Mouse (Mus musculus): ENCODE data around the gene Noct. TPM values are rescaled to one million over a fixed set of nuclear protein-coding genes. Genes with fewer than 3 reads are reported as not detected.

Noct gene
- polyA plus RNA-seq, 1 experiment from 2014 or later, result 9.7 TPM

DNA sequence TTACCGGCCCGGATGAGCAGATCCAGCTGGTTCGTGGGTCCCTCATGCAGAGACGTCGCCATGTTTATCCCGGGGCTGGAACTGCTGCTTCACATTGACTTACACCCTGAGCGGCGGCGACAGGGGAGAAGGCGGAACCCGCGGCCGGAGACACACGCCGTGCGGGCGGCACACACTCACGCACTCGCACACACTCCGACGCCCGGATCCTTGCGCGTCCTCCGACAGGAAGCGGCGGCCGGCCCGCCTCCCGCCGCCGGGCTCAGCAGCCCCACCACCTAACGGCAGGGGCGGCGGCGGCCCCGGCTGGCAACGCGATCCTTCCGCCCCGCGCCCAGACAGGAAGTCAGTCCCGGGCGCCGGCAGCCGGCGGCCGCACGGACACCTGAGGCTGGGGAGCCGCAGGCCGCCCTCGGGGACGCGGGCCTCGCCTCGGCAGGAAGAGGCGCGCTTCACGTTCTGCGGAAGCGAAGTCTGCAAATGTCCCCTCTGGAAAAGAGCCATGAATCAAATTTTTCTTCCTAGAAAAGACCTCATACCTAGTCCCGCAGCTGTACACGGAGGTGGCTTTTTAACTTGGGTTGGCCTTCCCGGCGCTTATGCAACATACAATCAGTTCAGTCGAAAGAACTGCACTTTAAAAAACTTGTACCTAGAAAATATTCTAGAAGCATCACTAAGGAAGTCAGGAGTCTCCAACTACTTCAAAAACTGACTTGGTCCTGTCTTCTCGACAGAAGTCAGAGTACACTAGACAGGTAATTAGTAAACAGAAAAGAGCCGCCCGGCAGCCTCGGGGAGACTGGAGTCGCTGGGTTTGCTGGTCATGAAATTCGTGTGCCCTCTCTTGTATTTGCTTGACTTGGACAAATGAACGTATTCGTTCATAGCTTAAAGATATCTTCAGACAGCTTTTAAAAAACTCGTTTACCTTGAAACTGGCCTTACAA lies 53.2 kb downstream of the Noct start:
- peak overlapping the region; percentile 100 for H3K27ac ChIP-seq
- H3K9ac ChIP-seq, result peak overlapping the region; percentile 99
- peak overlapping the region; percentile 82 for H3K4me2 ChIP-seq
- H3K4me1 ChIP-seq (replicated peaks), result peaks cover 12% of the 10 kb centered on the region
- no peaks in the 10 kb centered on the region for H3K36me3 ChIP-seq
- peak overlapping the region; percentile 99 for H3K4me3 ChIP-seq
- H3K27me3 ChIP-seq, result no peaks in the 10 kb centered on the region
- under 1% methylated on average over 75 of the region's 75 CpGs for WGBS
- H3K9me3 ChIP-seq (replicated peaks), result no peaks in the 10 kb centered on the region
- peak; percentile 51 for ATAC-seq (replicated peaks; ENCODE audit: insufficient number of reproducible peaks, insufficient read depth, low FRiP score, low read depth)

DNA sequence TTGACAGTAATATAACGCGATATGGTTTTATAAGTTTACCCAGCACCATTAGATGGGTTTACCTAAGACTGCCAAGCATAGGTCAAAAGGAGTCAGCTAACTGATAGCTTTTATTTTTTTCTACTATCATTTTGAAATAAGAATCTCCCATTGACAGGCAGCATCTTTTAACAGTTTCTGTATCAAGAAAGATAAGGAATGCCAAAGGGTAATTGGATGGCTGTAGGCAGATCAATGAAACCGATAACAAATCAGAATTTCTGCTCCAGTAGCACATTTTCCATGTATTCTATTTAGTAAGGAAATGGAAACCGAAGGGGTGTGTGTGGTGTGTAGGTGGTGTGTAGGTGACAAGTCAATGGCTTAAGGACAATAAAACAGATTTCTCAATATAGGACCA lies 54.2 kb downstream of the Noct start:
- Histone ChIP-seq H3K4me2 (no peak overlapping the region), H3K9me3 (replicated peaks) (no peaks in the 10 kb centered on the region), H3K4me1 (replicated peaks) (peaks cover 12% of the 10 kb centered on the region), H3K4me3 (no peak overlapping the region), H3K9ac (0 out of 2 replicates have a peak overlapping the region, but pooled peaks have one; percentile 33), H3K27ac (0 out of 2 replicates have a peak overlapping the region, but pooled peaks have one; percentile 24), H3K36me3 (no peaks in the 10 kb centered on the region), H3K27me3 (no peaks in the 10 kb centered on the region)
- 71% methylated on average over 4 of the region's 4 CpGs for WGBS
- ATAC-seq (replicated peaks; ENCODE audit: insufficient number of reproducible peaks, insufficient read depth, low FRiP score, low read depth), result no peak

DNA sequence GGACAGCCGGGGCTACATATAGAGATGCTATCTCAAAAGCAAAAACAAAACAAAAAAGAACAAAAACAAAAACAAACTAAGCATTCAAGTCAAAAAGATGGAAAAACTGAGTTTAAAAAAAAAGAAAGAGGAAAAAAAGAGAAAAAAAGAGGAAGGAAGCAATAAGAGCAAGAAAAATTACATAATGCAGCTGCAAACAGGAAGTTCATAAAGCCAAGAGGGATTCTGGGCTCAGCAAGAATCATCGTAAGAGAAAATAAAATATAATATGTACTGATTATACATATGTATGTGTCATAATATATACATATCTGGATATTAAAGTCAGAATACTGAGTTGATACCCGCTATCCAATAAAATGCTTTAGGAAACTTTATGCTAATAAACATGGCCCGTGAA lies 57.5 kb downstream of the Noct start:
- peaks cover 9% of the 10 kb centered on the region for H3K4me1 ChIP-seq (replicated peaks)
- H3K27ac ChIP-seq, result no peak overlapping the region
- WGBS, result 88% methylated on average over 4 of the region's 4 CpGs
- no peak overlapping the region for H3K9ac ChIP-seq
- H3K9me3 ChIP-seq (replicated peaks), result no peaks in the 10 kb centered on the region
- H3K4me3 ChIP-seq, result no peak overlapping the region
- no peaks in the 10 kb centered on the region for H3K36me3 ChIP-seq
- ATAC-seq (replicated peaks; ENCODE audit: insufficient number of reproducible peaks, insufficient read depth, low FRiP score, low read depth), result no peak
- H3K4me2 ChIP-seq, result no peak overlapping the region
- no peaks in the 10 kb centered on the region for H3K27me3 ChIP-seq

DNA sequence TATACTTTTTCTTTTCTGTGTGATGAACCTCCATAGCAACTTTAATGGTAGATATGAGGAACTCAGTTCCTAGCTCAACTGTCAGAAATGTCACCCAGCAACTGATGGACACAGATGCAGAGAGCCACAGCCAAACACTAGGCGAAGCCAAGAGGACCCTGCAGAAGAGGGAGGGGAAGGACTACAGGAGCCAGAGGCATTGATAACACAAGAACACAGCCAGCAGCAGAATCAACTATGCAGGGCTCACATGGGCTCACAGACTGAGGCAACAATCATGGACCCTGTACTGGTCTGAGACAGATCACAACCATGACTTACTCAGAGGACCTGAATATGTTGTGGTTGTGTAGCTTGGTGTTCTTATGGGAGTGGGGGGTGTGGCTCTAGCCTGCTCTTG lies 60.1 kb downstream of the Noct start:
- 26% methylated on average over 1 of the region's 1 CpGs for WGBS
- no peaks in the 10 kb centered on the region for H3K9me3 ChIP-seq (replicated peaks)
- H3K4me2 ChIP-seq, result no peak overlapping the region
- peaks cover 7% of the 10 kb centered on the region for H3K4me1 ChIP-seq (replicated peaks)
- H3K36me3 ChIP-seq, result no peaks in the 10 kb centered on the region
- no peak; the same call in 1 of the 2 replicates for ATAC-seq (replicated peaks; ENCODE audit: insufficient number of reproducible peaks, insufficient read depth, low FRiP score, low read depth)
- no peak overlapping the region for H3K4me3 ChIP-seq
- H3K9ac ChIP-seq, result no peak overlapping the region
- peak overlapping the region; percentile 26; the same call in 1 of the 2 replicates for H3K27ac ChIP-seq
- H3K27me3 ChIP-seq, result no peaks in the 10 kb centered on the region

DNA sequence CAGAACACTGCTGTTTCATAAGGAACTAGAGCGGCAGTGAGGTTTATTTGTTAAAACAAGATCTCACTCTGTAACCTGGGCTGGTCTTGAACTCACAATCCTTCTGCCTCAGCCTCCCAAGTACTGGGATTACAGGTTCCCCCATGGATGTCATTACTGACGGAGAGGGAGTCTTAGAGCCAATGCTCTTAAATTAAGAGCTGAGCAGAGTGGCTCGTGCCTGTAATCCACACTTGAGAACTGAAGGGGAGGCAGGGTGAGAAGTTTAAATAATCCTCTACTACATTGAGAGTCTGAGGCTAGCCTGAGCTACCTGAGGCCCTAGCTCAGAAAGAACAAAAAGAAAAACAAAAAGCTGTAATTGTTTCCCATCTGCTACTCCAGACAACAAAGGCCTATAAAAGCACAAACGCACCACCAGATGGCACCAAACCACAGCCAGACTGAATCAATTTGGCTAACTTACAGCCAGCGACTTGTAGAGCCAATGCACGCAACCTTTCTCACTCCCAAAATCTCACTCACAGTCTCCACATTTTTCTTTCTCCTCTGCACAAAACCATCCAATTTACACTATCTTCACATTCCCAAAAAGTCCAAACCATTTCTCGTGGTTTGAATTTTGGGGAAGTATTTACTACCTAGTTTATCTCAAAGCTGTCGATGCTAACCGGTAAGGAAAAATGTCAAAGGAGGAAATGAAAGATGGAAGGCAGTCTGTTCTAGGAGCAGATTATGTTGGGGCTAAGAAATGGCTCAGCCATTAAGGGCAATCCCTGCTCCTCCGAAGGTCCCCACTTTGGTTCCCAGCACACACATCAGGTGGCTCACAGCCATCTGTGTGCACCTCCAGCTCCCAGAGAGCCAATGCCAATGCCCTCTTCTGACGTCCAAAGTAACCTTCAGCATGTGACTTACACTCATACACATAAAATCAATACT lies 64.9 kb downstream of the Noct start:
- no peak for ATAC-seq (replicated peaks; ENCODE audit: insufficient number of reproducible peaks, insufficient read depth, low FRiP score, low read depth)

DNA sequence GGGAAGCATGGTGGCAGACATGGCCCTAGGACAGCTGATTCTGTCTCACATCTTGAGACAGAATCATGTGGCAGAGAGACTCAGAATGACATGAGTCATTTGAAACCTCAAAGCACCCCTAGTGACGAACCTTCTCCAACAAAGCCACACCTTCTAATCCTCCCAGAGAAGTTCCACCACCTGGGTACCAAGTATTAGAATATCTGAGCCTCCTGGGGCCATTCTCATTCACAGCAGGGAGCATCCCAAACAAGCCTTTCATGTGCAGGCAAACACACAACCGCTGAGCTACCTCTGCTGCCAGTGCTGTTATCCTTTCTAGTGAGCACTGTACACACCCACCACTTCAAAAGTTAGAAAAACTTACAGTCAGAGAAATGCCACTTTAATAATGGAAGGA lies 70.0 kb downstream of the Noct start:
- no peaks in the 10 kb centered on the region for H3K27me3 ChIP-seq

More for the DNA sequence above, 64.9 kb downstream of the Noct start:
- Histone ChIP-seq H3K9me3 (replicated peaks) (no peaks in the 10 kb centered on the region), H3K27ac (no peak overlapping the region), H3K4me3 (no peak overlapping the region), H3K36me3 (no peaks in the 10 kb centered on the region; the same call in 1 of the 2 replicates), H3K9ac (no peak overlapping the region), H3K4me2 (no peak overlapping the region), H3K27me3 (no peaks in the 10 kb centered on the region), H3K4me1 (replicated peaks) (peaks cover 9% of the 10 kb centered on the region)
- 51% methylated on average over 11 of the region's 11 CpGs for WGBS

DNA sequence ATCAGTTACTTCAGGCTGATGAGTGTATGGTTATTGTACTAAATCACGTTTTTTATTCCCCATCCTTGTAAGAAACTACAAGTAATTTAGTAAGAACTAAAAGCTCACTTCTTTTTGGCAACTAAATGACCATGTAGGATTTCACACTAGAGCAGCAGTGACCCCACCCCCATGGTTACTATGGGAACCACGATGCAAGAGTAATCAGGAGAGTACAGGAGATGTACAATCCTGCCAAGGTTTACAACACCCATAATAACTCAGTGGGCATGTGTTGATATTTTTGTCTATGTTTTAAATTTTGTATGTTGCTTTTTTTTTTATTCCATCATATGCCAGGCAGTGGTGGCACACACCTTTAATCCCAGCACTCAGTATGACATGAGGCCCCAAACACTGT lies 71.0 kb downstream of the Noct start:
- H3K4me2 ChIP-seq, result no peak overlapping the region
- 69% methylated on average over 2 of the region's 2 CpGs for WGBS
- no peaks in the 10 kb centered on the region; the same call in 1 of the 2 replicates for H3K36me3 ChIP-seq
- no peaks in the 10 kb centered on the region for H3K4me1 ChIP-seq (replicated peaks)
- no peak overlapping the region for H3K27ac ChIP-seq
- no peak overlapping the region for H3K9ac ChIP-seq
- H3K9me3 ChIP-seq (replicated peaks), result no peaks in the 10 kb centered on the region
- no peaks in the 10 kb centered on the region for H3K27me3 ChIP-seq
- ATAC-seq (replicated peaks; ENCODE audit: insufficient number of reproducible peaks, insufficient read depth, low FRiP score, low read depth), result no peak
- H3K4me3 ChIP-seq, result no peak overlapping the region

More for the DNA sequence above, 70.0 kb downstream of the Noct start:
- Histone ChIP-seq H3K36me3 (no peaks in the 10 kb centered on the region; the same call in 1 of the 2 replicates), H3K27ac (no peak overlapping the region), H3K4me3 (no peak overlapping the region), H3K4me1 (replicated peaks) (0 out of 2 replicates have a peak, but pooled peaks cover 3% of the 10 kb centered on the region), H3K4me2 (no peak overlapping the region), H3K9ac (no peak overlapping the region), H3K9me3 (replicated peaks) (no peaks in the 10 kb centered on the region)
- WGBS, result 59% methylated on average over 2 of the region's 2 CpGs
- ATAC-seq (replicated peaks; ENCODE audit: insufficient number of reproducible peaks, insufficient read depth, low FRiP score, low read depth), result no peak

DNA sequence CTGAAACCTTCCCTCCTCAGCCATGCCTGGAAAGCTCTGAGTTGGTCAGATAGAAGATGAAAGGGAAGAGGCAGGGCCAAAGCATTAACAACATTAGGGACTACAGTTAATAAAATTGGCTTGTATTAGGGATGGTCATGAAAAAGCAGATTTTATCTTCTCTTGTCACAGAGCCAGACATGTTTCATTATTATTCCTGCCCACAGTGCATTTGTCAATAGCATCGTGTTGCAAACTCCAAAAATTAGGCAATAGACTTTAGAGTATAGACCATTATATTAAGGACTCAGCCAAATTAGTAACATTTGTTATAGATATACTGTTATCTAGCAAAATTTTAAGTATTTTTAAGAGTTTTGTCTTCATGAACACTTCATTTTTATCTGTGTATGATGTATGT lies 72.5 kb downstream of the Noct start:
- H3K36me3 ChIP-seq, result no peaks in the 10 kb centered on the region; the same call in 1 of the 2 replicates
- H3K9ac ChIP-seq, result no peak overlapping the region
- H3K9me3 ChIP-seq (replicated peaks), result no peaks in the 10 kb centered on the region
- no peak for ATAC-seq (replicated peaks; ENCODE audit: insufficient number of reproducible peaks, insufficient read depth, low FRiP score, low read depth)
- H3K4me3 ChIP-seq, result no peak overlapping the region
- WGBS, result 71% methylated on average over 1 of the region's 1 CpGs
- no peak overlapping the region for H3K27ac ChIP-seq
- H3K4me2 ChIP-seq, result no peak overlapping the region
- no peaks in the 10 kb centered on the region for H3K4me1 ChIP-seq (replicated peaks)
- no peaks in the 10 kb centered on the region for H3K27me3 ChIP-seq

Small RNA genes lying within 50 kb of the gene (microRNA-seq; reads per million reads assigned to microRNA genes)
- gene Gm24282, result not detected

Other genes with a start within 250 kb of the Noct start
- 51.3 and 55.4 TPM in 2 replicates for gene Elf2, start 116.2 kb downstream of the Noct start, polyA plus RNA-seq (2015; fragmentation: Nextera tagmentation; extraction: Ambion mirVana)
- 6.9 and 9.5 TPM in 2 replicates for gene Mgarp, start 172.3 kb downstream of the Noct start, polyA plus RNA-seq (2015; fragmentation: Nextera tagmentation; extraction: Ambion mirVana)
- gene Ndufc1, start 184.5 kb downstream of the Noct start, polyA plus RNA-seq (2015; fragmentation: Nextera tagmentation; extraction: Ambion mirVana), result 1,150 and 1,902 TPM in 2 replicates
- 36.5 and 42.5 TPM in 2 replicates for gene Naa15, start 190.7 kb downstream of the Noct start, polyA plus RNA-seq (2015; fragmentation: Nextera tagmentation; extraction: Ambion mirVana)